Mouse (Mus musculus): ENCODE results near the gene Ank3. TPM values are rescaled to one million over a fixed set of nuclear protein-coding genes. Genes with fewer than 3 reads are reported as not detected.

Ank3 gene
- polyA plus RNA-seq, 2 experiments from 2014 or later, result 1.1 to 1.2 TPM

DNA sequence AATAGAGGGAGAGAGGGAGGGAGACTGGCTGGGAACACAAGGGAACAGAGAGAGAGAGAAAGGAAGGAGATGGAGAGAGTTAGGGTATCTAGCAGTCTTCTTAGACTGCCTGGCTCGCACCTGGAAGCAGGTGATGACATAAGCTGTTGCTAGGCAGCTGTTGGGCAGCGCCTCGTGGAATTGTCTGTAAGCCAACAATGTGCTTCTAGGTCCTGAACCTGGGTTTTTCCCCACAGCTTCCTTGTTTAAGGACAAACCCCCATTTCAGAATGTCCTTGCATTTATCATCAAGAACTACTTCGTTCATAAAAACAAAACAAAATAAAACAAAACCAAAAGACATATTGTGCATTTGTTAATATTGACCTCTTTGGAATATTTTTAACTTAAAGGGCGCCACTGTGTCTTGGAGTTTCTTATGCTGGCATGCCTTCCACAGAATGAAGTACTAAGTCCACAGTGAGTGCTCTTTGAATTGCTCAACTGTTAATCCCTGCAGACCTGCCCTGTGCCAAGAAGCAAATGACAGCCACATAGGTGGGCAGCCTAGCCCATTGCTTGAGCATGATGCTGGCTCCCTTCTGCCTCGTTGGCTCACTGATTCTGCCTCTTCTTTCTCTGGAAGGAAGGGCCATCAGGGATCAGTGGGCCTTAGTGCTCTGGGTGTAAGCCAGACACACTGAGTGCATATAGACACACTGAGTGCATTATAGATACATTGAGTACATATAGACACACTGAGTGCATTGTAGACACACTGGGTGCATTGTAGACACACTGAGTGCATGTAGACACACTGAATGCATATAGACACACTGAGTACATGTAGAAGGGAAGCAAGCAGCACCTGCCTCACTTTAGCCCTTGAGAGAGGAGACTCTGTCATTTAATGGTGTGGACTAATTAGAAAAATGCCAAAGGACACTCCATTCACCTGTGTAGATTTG lies 668.9 kb downstream of the Ank3 start:
- no peak for ATAC-seq

DNA sequence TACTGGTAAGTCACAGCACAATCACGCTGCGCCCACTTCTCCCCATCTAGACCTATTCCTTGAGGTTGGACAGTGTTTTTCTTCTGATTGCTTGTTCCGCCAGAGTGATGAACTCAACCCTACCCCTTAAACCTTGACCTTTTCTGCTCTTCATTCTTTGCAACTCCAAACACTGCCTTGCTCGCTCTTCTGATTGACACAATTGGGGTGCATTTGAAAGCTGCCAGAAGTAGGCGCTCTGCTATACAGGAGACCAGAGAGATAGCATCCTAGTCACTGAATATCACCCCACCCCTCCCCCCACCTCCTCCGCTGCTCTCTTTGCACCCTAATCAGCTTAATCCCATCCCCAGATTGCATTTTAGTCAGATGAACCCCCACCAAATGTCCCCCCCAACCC lies 670.7 kb downstream of the Ank3 start:
- no peak for ATAC-seq

DNA sequence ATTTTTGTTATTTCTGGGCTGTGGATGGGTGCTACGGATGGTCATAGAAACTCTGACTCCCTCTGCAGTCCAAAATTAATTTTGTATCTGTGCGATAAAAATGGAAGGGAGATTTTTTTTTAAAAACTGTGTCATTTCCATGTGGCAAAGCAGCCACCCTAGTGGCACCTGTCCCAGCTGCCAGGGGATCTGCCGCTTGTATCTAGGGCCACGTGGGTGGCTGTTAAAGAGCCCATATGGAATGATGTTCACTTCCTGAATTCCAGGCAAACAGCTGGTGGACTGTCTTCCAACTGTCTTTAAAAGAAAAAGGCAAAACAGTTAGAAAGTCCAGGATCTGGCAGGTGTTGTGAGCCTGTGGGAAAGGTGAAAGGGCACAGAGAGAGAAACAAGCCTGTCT lies 672.8 kb downstream of the Ank3 start:
- no peak for ATAC-seq

Other genes with a start within 250 kb of the Ank3 start
- gene Rhobtb1, start 247.3 kb upstream of the Ank3 start, polyA plus RNA-seq (2017; shearing (Covaris generic)), result not detected
- not detected for gene A930033H14Rik, start 185.7 kb upstream of the Ank3 start, polyA plus RNA-seq (2017; shearing (Covaris generic))
- gene Cdk1, start 45.8 kb upstream of the Ank3 start, polyA plus RNA-seq (2017; shearing (Covaris generic)), result 10 to 100 TPM; 17.5 to 18.6 TPM